Mouse (Mus musculus): Measurements from ENCODE around the gene Ube2n. TPM values are rescaled to one million over a fixed set of nuclear protein-coding genes. Genes with fewer than 3 reads are reported as not detected.

Gene Ube2n
- polyA plus RNA-seq (2011; ENCODE audit: insufficient read length, low read depth, missing spikeins), result 167 and 200 TPM in 2 replicates

DNA sequence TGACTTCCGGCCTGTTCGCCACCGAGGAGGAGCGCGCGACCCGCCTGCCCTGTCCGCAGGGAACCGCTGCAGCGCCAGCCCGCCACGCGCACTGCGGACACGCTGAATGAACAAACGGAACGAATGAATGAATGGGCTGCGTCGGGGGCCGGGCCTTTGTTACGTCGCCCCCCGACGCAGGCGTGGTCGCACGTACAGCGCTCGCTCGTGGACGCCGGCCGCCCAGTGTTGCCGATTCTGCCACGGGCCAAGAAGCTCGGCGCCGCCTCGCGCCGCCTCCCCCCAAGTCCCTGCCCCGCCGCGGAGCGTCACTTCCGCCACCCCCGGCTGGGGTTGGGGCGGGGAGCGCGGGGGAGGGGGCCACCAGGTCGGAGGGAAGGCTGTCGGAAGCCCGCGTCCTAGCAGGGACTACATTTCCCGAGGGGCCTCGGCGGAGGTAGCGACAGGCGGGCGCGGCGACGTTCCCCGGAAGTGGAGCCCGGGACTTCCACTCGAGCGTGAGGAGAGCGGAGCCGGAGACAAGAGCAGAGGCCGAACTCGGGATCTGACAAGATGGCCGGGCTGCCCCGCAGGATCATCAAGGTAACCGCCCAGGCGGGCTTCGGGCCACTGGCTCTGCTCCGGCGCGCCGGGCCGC lies at the start of gene Ube2n:
Ube2n (plus strand) TSS at position 490 of the 637 bp plus-strand sequence.
- peak within 1 kb of the TSS; percentile 96 for H3K4me3 ChIP-seq (ENCODE audit: insufficient read depth, low read length)
- H3K27ac ChIP-seq (ENCODE audit: insufficient read depth, low read length), result peak within 1 kb of the TSS; percentile 90
- peak; percentile 97 for TF ChIP-seq POLR2A (IDR thresholded peaks at IDR 0.05; ENCODE audit: low read depth, low read length)
- TF ChIP-seq CTCF (IDR thresholded peaks at IDR 0.05; ENCODE audit: borderline replicate concordance, insufficient read depth, low read length), result no peak
- peaks cover 5% of the 10 kb centered on the region; the same call in 1 of the 2 replicates for H3K4me1 ChIP-seq (ENCODE audit: control insufficient read depth, insufficient read depth, low read length)

GRCm38 (mm10) chr10:95465485-95465896 lies 49.5 kb upstream of the Ube2n start:
- no peak overlapping the region for H3K4me3 ChIP-seq (ENCODE audit: insufficient read depth, low read length)
- H3K4me1 ChIP-seq (ENCODE audit: control insufficient read depth, insufficient read depth, low read length), result no peaks in the 10 kb centered on the region
- no peak overlapping the region for H3K27ac ChIP-seq (ENCODE audit: insufficient read depth, low read length)
- TF ChIP-seq POLR2A (IDR thresholded peaks at IDR 0.05; ENCODE audit: low read depth, low read length) (no peak), CTCF (IDR thresholded peaks at IDR 0.05; ENCODE audit: borderline replicate concordance, insufficient read depth, low read length) (no peak)

DNA sequence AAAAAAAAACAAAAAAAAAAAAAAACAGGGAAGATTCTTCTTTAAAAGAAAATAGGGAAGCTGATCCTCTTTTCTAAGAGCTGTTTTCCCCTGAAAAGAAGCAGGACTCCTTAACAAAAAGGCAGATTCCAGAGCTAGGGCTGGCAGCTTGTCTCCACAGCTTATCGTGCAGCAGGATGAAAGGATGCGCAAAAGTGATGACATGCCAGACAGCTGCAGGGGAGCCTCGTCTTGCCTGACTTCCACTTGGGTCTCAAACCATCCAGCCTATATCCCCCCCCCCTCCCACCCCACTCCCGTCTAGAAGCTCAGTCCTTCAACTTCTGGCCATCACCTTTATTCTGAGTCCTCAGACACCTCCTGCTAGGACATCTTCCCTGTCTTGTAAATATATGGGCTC lies 46.1 kb upstream of the Ube2n start:
- H3K4me1 ChIP-seq (ENCODE audit: control insufficient read depth, insufficient read depth, low read length), result no peaks in the 10 kb centered on the region
- no peak overlapping the region for H3K4me3 ChIP-seq (ENCODE audit: insufficient read depth, low read length)
- TF ChIP-seq POLR2A (IDR thresholded peaks at IDR 0.05; ENCODE audit: low read depth, low read length), result no peak
- no peak for TF ChIP-seq CTCF (IDR thresholded peaks at IDR 0.05; ENCODE audit: borderline replicate concordance, insufficient read depth, low read length)
- H3K27ac ChIP-seq (ENCODE audit: insufficient read depth, low read length), result no peak overlapping the region

GRCm38 (mm10) chr10:95471186-95471585 lies 43.8 kb upstream of the Ube2n start:
- no peak for TF ChIP-seq POLR2A (IDR thresholded peaks at IDR 0.05; ENCODE audit: low read depth, low read length)
- no peak for TF ChIP-seq CTCF (IDR thresholded peaks at IDR 0.05; ENCODE audit: borderline replicate concordance, insufficient read depth, low read length)
- Histone ChIP-seq H3K4me3 (ENCODE audit: insufficient read depth, low read length) (no peak overlapping the region), H3K4me1 (ENCODE audit: control insufficient read depth, insufficient read depth, low read length) (no peaks in the 10 kb centered on the region), H3K27ac (ENCODE audit: insufficient read depth, low read length) (no peak overlapping the region)

DNA sequence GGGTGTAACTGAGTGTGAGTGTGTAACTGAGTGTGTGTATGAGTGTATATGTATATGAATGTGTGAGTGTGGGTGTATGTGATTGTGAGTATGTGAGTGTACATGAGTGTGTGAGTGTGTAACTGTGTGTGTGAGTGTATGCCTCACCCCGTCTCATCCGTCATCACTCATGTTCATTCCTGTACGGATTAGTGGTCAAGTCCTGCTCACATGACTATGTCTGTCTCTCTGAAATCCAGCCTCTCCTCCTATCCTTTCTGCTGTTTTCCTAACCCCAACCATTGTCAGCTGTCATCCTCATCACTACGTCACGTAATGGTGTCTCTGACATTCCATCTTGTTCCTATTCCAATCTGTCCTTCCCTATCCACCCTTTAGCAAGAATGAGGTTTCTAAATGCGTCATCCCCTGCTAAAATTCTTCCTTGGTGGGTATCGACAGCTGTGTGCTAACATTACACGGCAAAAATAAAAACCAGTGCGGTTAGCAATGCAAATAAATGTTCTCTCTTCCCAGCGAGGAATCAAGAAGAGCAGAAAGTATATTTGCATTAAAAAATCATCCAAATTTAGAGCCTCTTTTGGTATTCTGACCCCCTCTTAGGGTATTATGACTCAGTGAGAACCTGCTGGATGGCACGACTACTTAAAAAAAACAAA lies 42.9 kb upstream of the Ube2n start:
- H3K4me3 ChIP-seq (ENCODE audit: insufficient read depth, low read length), result no peak overlapping the region
- TF ChIP-seq POLR2A (IDR thresholded peaks at IDR 0.05; ENCODE audit: low read depth, low read length), result no peak
- TF ChIP-seq CTCF (IDR thresholded peaks at IDR 0.05; ENCODE audit: borderline replicate concordance, insufficient read depth, low read length), result no peak
- H3K4me1 ChIP-seq (ENCODE audit: control insufficient read depth, insufficient read depth, low read length), result no peaks in the 10 kb centered on the region
- H3K27ac ChIP-seq (ENCODE audit: insufficient read depth, low read length), result no peak overlapping the region; the same call in 1 of the 2 replicates

- TF ChIP-seq CTCF (IDR thresholded peaks at IDR 0.05; ENCODE audit: borderline replicate concordance, insufficient read depth, low read length) (peak; percentile 87; the same call in 1 of the 2 replicates), POLR2A (IDR thresholded peaks at IDR 0.05; ENCODE audit: low read depth, low read length) (no peak)
- Histone ChIP-seq H3K4me3 (ENCODE audit: insufficient read depth, low read length) (no peak overlapping the region), H3K4me1 (ENCODE audit: control insufficient read depth, insufficient read depth, low read length) (no peaks in the 10 kb centered on the region), H3K27ac (ENCODE audit: insufficient read depth, low read length) (no peak overlapping the region)
Measured at GRCm38 (mm10) chr10:95475923-95476322, 39.0 kb upstream of the Ube2n start.

DNA sequence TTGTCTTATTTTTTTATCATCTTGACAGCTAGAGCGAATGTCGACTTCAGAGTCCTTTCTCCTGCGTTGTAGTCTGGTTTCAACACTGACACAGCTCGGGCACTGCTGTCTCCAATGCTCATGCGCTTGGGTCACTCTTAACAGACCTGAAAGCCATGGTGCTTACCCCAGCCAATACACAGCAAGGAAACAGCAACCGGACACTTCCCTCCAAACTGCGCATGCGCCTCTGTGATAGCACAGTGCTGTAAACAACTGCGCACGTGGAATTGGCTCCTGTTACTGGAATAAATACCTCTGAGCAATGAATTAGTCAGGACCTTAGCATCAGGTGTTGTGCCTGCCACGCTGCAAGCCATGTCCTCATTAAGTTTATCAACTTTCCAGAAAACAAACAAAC lies 37.4 kb upstream of the Ube2n start:
- Histone ChIP-seq H3K4me3 (ENCODE audit: insufficient read depth, low read length) (no peak overlapping the region), H3K4me1 (ENCODE audit: control insufficient read depth, insufficient read depth, low read length) (no peaks in the 10 kb centered on the region), H3K27ac (ENCODE audit: insufficient read depth, low read length) (no peak overlapping the region)
- TF ChIP-seq CTCF (IDR thresholded peaks at IDR 0.05; ENCODE audit: borderline replicate concordance, insufficient read depth, low read length) (no peak), POLR2A (IDR thresholded peaks at IDR 0.05; ENCODE audit: low read depth, low read length) (no peak)

DNA sequence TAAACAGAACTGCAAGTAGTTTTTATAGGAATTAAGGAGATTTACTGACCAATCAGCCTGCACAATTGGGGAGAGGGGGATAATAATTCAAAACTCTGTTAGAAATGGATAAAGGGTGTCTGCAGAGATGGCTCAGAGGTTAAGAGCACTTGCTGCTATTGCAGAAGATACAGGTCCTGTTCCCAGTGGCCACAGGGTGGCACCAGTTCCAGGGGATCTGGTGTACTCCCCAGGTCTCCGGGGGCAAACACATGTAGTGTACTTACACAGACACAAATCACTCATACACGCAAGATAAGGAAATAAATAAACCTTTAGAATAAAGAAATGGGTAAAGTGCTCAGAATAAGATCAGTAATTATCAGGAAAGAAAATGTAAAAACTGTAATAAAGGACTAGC lies 25.3 kb upstream of the Ube2n start:
- TF ChIP-seq CTCF (IDR thresholded peaks at IDR 0.05; ENCODE audit: borderline replicate concordance, insufficient read depth, low read length) (peak; percentile 50; the same call in 1 of the 2 replicates), POLR2A (IDR thresholded peaks at IDR 0.05; ENCODE audit: low read depth, low read length) (no peak)
- Histone ChIP-seq H3K4me1 (ENCODE audit: control insufficient read depth, insufficient read depth, low read length) (no peaks in the 10 kb centered on the region), H3K4me3 (ENCODE audit: insufficient read depth, low read length) (no peak overlapping the region), H3K27ac (ENCODE audit: insufficient read depth, low read length) (no peak overlapping the region)

- TF ChIP-seq POLR2A (IDR thresholded peaks at IDR 0.05; ENCODE audit: low read depth, low read length), result no peak
- TF ChIP-seq CTCF (IDR thresholded peaks at IDR 0.05; ENCODE audit: borderline replicate concordance, insufficient read depth, low read length), result no peak
- Histone ChIP-seq H3K4me1 (ENCODE audit: control insufficient read depth, insufficient read depth, low read length) (no peaks in the 10 kb centered on the region), H3K27ac (ENCODE audit: insufficient read depth, low read length) (no peak overlapping the region), H3K4me3 (ENCODE audit: insufficient read depth, low read length) (no peak overlapping the region)
Measured at GRCm38 (mm10) chr10:95494268-95494667, 20.7 kb upstream of the Ube2n start.

GRCm38 (mm10) chr10:95501033-95501432 lies 13.9 kb upstream of the Ube2n start:
- H3K27ac ChIP-seq (ENCODE audit: insufficient read depth, low read length), result no peak overlapping the region; the same call in 1 of the 2 replicates
- no peak for TF ChIP-seq CTCF (IDR thresholded peaks at IDR 0.05; ENCODE audit: borderline replicate concordance, insufficient read depth, low read length)
- no peak for TF ChIP-seq POLR2A (IDR thresholded peaks at IDR 0.05; ENCODE audit: low read depth, low read length)

More at GRCm38 (mm10) chr10:95501033-95501432, 13.9 kb upstream of the Ube2n start:
- Histone ChIP-seq H3K4me3 (ENCODE audit: insufficient read depth, low read length) (peak overlapping the region; percentile 86), H3K4me1 (ENCODE audit: control insufficient read depth, insufficient read depth, low read length) (no peaks in the 10 kb centered on the region)

Data from embryonic fibroblast, embryonic 13.5 days (primary cell).